Mouse (Mus musculus) frontal cortex, adult (tissue): ENCODE data around the gene Ercc6l.
"Not testable (repeated sequence)": the region's sequence is repeated elsewhere in the genome, so short reads cannot be mapped to it uniquely, and the experiment has no call there.

ENCODE experiments used
- ATAC-seq: cut with Nextera tagmentation; 2 replicates; pipeline ENCODE4 v1.9.2; 2017; ENCODE audit warnings: mild to moderate bottlenecking, moderate library complexity, mixed read lengths; ENCODE audit not compliant: low TSS enrichment

Ercc6l gene

DNA sequence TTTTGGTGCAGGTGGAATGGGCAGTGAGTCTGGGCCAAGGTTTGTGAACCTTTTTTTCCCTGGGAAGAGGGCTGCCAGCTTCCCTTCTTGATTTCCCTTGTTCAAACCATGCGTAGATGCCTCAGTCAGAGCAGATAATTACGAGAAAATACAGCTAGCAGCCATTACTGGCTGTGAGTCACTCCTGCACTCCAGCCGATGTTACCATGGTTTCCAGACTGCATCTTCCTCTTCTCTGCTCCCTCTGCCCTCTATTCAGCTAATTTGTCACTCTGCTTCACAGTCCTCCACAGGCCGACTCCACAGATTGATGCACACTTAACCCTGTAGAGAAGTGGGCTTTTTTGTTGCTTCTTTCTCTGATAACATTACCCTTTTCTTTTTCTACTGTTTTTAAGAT lies 41.2 kb downstream of the Ercc6l start:
- no peak for ATAC-seq

- ATAC-seq = not testable (repeated sequence)
Observed at GRCm38 (mm10) chrX:102109349-102109748, 47.5 kb downstream of the Ercc6l start.

DNA sequence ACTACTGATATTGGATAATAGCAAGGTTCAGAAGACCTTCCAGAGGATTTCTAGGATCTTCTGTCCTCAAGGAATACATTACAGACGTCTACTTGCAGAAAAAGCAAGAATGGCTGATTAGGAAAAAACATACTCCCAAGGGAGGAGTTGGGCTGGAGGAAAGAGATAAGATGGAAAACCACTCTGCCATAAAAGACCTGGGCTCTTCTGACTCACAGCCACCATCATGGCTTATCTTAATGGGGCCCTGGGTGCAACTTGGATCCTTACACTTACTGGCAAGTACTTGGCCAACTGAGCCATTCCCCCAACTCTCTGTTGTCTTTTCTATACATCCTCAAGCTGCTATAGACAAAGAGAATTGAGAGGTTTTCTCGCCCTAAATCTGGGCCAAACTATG lies 53.1 kb downstream of the Ercc6l start:
- not testable (repeated sequence) for ATAC-seq

DNA sequence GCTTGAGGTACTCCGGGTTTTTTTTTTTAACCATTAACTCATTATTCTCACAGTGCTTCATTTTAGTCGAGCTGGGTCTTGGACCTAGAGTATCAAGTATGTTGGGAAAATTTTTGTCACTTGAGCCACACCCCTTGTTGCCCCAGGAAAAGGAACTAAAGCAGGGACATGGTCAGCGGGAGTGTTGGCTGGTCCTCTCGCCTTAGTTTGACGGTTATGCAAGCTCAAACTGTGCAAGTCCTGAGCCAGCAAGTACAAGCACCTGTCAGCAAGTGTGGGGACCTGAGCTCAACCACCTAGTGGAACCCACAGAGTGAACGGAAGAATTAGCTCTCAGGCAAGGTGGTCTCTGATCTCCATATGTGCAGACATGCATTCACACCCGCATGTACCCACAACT lies 55.0 kb downstream of the Ercc6l start:
- no peak for ATAC-seq

GRCm38 (mm10) chrX:102094381-102094904 lies 62.4 kb downstream of the Ercc6l start:
- no peak for ATAC-seq
